Mouse (Mus musculus) testis, postnatal 10 days (tissue): Measurements from ENCODE around the gene Pdcd2.

Experiments used
- DNase-seq: peaks from one replicate; pipeline ENCODE4 v3.0.0; 2021; ENCODE audit warnings: low spot score

Gene Pdcd2

DNA sequence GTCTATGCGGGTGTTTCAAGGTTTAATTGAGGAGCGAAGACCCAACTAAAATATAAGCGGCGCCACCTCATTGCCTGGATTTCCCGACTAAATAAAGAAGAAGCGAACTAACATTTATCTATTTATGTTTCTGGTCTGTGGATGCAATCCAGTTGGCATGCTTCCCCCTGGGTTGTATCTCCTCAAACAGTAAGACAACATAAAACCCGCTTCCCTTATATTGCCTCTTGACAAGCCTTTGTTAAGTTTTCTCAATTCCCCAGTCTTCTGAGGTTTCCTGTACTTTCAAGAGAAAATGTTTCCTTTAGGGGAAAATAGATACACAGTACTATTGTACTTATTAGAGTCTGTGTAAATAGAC lies 28.4 kb downstream of the Pdcd2 start:
- DNase-seq, result no peak

DNA sequence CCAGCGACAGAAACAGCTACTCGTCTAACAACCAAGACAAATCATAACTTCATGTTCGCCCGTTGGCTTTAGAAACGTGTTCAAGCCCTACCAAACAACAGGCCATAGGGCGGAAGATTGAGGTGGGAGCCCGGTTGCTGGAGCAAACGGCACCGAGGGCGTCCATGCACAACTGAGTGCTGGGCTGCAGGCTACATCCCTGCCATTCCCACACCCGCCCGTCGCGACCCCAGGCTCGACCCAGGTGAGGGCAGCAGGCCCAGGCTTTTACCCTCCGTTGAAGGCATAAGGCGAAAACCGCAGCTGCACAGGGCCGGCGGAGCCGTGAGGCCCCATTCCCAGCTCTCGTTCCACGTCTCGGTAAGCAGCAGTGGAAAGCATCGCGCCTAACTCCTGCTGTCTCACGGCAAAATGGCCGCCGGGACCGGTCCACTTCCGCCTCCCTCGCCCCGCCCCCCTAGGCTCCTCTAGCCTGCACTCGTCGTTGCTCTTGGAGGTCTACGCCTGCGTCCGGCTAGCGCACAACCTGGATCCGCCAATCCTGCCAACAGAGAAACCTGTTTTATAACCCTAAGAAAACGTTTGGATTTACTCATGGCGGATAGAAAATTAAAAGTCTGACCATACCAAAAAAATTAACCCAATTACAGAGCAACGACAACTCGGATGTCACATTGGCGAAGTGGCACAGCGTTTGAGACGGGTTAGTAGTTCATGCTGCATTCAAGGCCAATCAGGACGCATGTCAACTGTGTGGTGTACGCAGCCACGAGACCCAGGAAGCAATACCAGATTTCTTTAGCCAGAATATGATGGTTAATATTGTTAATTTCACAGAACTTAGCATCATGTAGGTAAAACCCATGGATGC lies 29.0 kb downstream of the Pdcd2 start:
- peak; percentile 97 for DNase-seq

DNA sequence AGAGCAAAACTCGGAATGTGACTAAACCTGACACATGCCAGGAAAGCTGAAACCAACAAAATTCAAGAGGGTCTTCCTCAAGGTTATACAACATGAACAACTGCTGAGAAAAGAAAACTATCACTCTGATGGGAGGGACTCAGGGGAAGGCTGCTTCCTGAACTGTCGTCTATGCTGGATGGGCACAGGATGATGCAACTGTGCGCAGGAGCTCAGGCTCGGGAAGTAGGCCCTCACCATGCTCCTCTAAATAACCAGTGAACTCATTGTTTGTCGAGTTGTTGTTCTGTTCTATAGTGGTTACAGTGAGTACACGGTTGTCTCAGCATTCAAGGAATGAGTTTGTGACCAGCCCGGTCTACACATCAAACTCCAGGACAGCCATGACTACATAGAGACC lies 36.6 kb downstream of the Pdcd2 start:
- DNase-seq, result no peak

DNA sequence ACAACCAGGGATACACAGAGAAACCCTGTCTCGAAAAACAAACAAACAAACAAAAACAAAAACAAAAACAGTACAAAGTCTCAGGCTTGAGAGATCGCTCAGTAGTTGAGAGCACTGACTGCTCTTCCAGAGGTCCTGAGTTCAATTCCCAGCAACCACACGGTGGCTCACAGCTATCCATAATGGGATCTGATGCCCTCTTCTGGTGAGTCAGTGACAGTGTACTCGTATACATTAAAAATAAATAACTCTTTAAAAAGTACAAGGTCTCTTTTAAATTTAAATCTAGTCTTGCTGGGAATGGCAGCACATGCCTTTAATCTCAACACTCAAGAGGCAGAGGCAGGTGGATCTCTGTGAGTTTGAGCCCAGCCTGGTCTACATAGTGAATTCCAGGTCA lies 54.4 kb downstream of the Pdcd2 start:
- DNase-seq, result no peak
